Mouse (Mus musculus) fat pad, adult 2 months (tissue): ENCODE data around the gene B4galnt3.

Experiments used
- DNase-seq: peaks from one replicate; pipeline ENCODE4 v3.0.0-alpha.2; 2011; ENCODE audit warnings: low read depth, low spot score; ENCODE audit errors: extremely low read depth

B4galnt3 gene

DNA sequence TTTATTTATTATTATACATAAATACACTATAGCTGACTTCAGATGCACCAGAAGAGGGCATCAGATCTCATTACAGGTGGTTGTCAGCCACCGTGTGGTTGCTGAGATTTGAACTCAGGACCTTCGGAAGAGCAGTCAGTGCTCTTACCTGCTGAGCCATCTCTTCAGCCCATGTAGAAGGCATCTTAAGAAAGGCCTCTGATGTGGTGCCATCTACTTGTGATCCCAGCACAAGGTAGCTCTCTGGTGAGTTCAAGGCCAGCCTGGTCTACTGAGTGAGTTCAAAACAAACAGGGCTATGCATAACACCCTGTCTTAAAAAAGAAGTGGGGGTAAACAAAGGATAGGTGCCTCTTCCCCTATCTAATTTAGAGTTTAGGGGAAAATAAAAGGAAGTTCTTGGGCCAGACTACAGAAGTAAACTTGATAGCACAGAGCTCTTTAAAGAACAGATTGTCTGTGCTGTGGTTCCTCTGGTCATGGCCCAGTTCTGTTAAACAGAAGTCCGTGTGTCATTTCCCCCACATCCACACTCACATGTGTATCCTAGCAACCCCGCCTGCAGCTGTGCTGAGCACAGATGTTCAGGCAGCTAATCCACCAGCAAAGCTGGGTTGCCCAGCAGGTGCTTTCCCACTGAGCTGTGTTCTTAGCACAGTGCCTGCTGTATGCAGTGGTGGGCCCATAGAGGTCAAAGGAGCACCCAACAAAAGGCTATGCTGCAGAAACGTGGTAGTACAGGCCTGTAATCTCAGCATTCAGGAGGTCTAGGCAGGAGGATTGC is 139.6 kb downstream of the B4galnt3 start:
- DNase-seq: no peak
